Mouse (Mus musculus): Measurements from ENCODE around the gene Eef1akmt3. TPM values are rescaled to one million over a fixed set of nuclear protein-coding genes. Genes with fewer than 3 reads are reported as not detected.

Eef1akmt3 gene
- 1.5 TPM for polyA plus RNA-seq (2014; fragmentation: Illumina TruSeq; extraction: RNeasy Lipid Tissue Mini Kit (QIAGEN cat#74804); ENCODE audit: low read depth, low replicate concordance)

GRCm38 (mm10) chr10:127041274-127041766 is at the start of gene Eef1akmt3, which contains the start of gene Mettl1:
Gene Eef1akmt3, minus strand, starts transcription at chr10:127041513.
Gene Mettl1, plus strand, starts transcription at chr10:127041414.

GRCm38 (mm10) chr10:127075080-127075479 is 33.8 kb upstream of the Eef1akmt3 start, which contains the start of gene Agap2:
Gene Agap2, plus strand, starts transcription at chr10:127075284.

GRCm38 (mm10) chr10:127070190-127071121 is 29.1 kb upstream of the Eef1akmt3 start, which contains the start of gene Tspan31:
Gene Tspan31, minus strand, starts transcription at chr10:127070264.

GRCm38 (mm10) chr10:127063239-127063872 is 22.0 kb upstream of the Eef1akmt3 start, which contains the start of gene Cdk4:
Gene Cdk4, plus strand, starts transcription at chr10:127063534.

GRCm38 (mm10) chr10:127059968-127060916 is 18.9 kb upstream of the Eef1akmt3 start, which contains the start of gene March9:
Gene March9, minus strand, starts transcription at chr10:127060184.

GRCm38 (mm10) chr10:127047954-127048353 is 6.6 kb upstream of the Eef1akmt3 start, which contains the start of gene Cyp27b1:
Gene Cyp27b1, plus strand, starts transcription at chr10:127048250.

GRCm38 (mm10) chr10:127030336-127031296 is 10.7 kb downstream of the Eef1akmt3 start, which contains the start of gene Tsfm:
Gene Tsfm, minus strand, starts transcription at chr10:127030840.

GRCm38 (mm10) chr10:127000529-127000928 is 40.8 kb downstream of the Eef1akmt3 start, which contains the start of gene Avil:
Gene Avil, plus strand, starts transcription at chr10:127000709.

Other genes starting within 250 kb of the Eef1akmt3 start
- gene Atp23, start 140.2 kb downstream of the Eef1akmt3 start, polyA plus RNA-seq (2014; fragmentation: Illumina TruSeq; extraction: RNeasy Lipid Tissue Mini Kit (QIAGEN cat#74804); ENCODE audit: low read depth, low replicate concordance): 3.0 TPM
- 24.8 TPM for gene Ctdsp2, start 62.8 kb downstream of the Eef1akmt3 start, polyA plus RNA-seq (2014; fragmentation: Illumina TruSeq; extraction: RNeasy Lipid Tissue Mini Kit (QIAGEN cat#74804); ENCODE audit: low read depth, low replicate concordance)
- gene Avil, start 40.8 kb downstream of the Eef1akmt3 start, polyA plus RNA-seq (2014; fragmentation: Illumina TruSeq; extraction: RNeasy Lipid Tissue Mini Kit (QIAGEN cat#74804); ENCODE audit: low read depth, low replicate concordance): not detected
- gene Tsfm, start 10.7 kb downstream of the Eef1akmt3 start, polyA plus RNA-seq (2014; fragmentation: Illumina TruSeq; extraction: RNeasy Lipid Tissue Mini Kit (QIAGEN cat#74804); ENCODE audit: low read depth, low replicate concordance): 15.5 TPM
- 4.1 TPM for gene Mettl1, start 99 bp downstream of the Eef1akmt3 start, polyA plus RNA-seq (2014; fragmentation: Illumina TruSeq; extraction: RNeasy Lipid Tissue Mini Kit (QIAGEN cat#74804); ENCODE audit: low read depth, low replicate concordance)
- 0.61 TPM for gene Cyp27b1, start 6.7 kb upstream of the Eef1akmt3 start, polyA plus RNA-seq (2014; fragmentation: Illumina TruSeq; extraction: RNeasy Lipid Tissue Mini Kit (QIAGEN cat#74804); ENCODE audit: low read depth, low replicate concordance)
- 2.1 TPM for gene March9, start 18.7 kb upstream of the Eef1akmt3 start, polyA plus RNA-seq (2014; fragmentation: Illumina TruSeq; extraction: RNeasy Lipid Tissue Mini Kit (QIAGEN cat#74804); ENCODE audit: low read depth, low replicate concordance)
- gene Cdk4, start 22.0 kb upstream of the Eef1akmt3 start, polyA plus RNA-seq (2014; fragmentation: Illumina TruSeq; extraction: RNeasy Lipid Tissue Mini Kit (QIAGEN cat#74804); ENCODE audit: low read depth, low replicate concordance): 13.5 TPM
- 73.7 TPM for gene Tspan31, start 28.8 kb upstream of the Eef1akmt3 start, polyA plus RNA-seq (2014; fragmentation: Illumina TruSeq; extraction: RNeasy Lipid Tissue Mini Kit (QIAGEN cat#74804); ENCODE audit: low read depth, low replicate concordance)
- gene Agap2, start 33.8 kb upstream of the Eef1akmt3 start, polyA plus RNA-seq (2014; fragmentation: Illumina TruSeq; extraction: RNeasy Lipid Tissue Mini Kit (QIAGEN cat#74804); ENCODE audit: low read depth, low replicate concordance): not detected
- 9.4 TPM for gene Os9, start 79.6 kb upstream of the Eef1akmt3 start, polyA plus RNA-seq (2014; fragmentation: Illumina TruSeq; extraction: RNeasy Lipid Tissue Mini Kit (QIAGEN cat#74804); ENCODE audit: low read depth, low replicate concordance)
- 0.73 TPM for gene B4galnt1, start 123.7 kb upstream of the Eef1akmt3 start, polyA plus RNA-seq (2014; fragmentation: Illumina TruSeq; extraction: RNeasy Lipid Tissue Mini Kit (QIAGEN cat#74804); ENCODE audit: low read depth, low replicate concordance)
- 0.16 TPM for gene Slc26a10, start 139.1 kb upstream of the Eef1akmt3 start, polyA plus RNA-seq (2014; fragmentation: Illumina TruSeq; extraction: RNeasy Lipid Tissue Mini Kit (QIAGEN cat#74804); ENCODE audit: low read depth, low replicate concordance)
- gene Arhgef25, start 148.6 kb upstream of the Eef1akmt3 start, polyA plus RNA-seq (2014; fragmentation: Illumina TruSeq; extraction: RNeasy Lipid Tissue Mini Kit (QIAGEN cat#74804); ENCODE audit: low read depth, low replicate concordance): 2.4 TPM
- 3.6 TPM for gene Dtx3, start 154.2 kb upstream of the Eef1akmt3 start, polyA plus RNA-seq (2014; fragmentation: Illumina TruSeq; extraction: RNeasy Lipid Tissue Mini Kit (QIAGEN cat#74804); ENCODE audit: low read depth, low replicate concordance)
- gene Pip4k2c, start 170.1 kb upstream of the Eef1akmt3 start, polyA plus RNA-seq (2014; fragmentation: Illumina TruSeq; extraction: RNeasy Lipid Tissue Mini Kit (QIAGEN cat#74804); ENCODE audit: low read depth, low replicate concordance): 46.3 TPM
- gene Kif5a, start 221.8 kb upstream of the Eef1akmt3 start, polyA plus RNA-seq (2014; fragmentation: Illumina TruSeq; extraction: RNeasy Lipid Tissue Mini Kit (QIAGEN cat#74804); ENCODE audit: low read depth, low replicate concordance): 0.16 TPM
- 18.1 TPM for gene Dctn2, start 224.9 kb upstream of the Eef1akmt3 start, polyA plus RNA-seq (2014; fragmentation: Illumina TruSeq; extraction: RNeasy Lipid Tissue Mini Kit (QIAGEN cat#74804); ENCODE audit: low read depth, low replicate concordance)
- 1.0 TPM for gene Mbd6, start 247.5 kb upstream of the Eef1akmt3 start, polyA plus RNA-seq (2014; fragmentation: Illumina TruSeq; extraction: RNeasy Lipid Tissue Mini Kit (QIAGEN cat#74804); ENCODE audit: low read depth, low replicate concordance)

All from kidney, adult 10 weeks (tissue).